Mouse (Mus musculus) liver, adult 2 months (tissue): ENCODE results near the gene Iqgap2.

Experiments
- CTCF ChIP-seq: fragments of 200-500 bp; IDR thresholded peaks from 2 replicates; pipeline ENCODE4 v1.5.1; 2011; ENCODE audit warnings: low read depth, low read length, control low read depth
- POLR2A ChIP-seq: fragments of 200-500 bp; IDR thresholded peaks from 2 replicates; pipeline ENCODE4 v1.6.1; 2011; ENCODE audit warnings: low read length, control low read depth; ENCODE audit not compliant: insufficient read depth; ENCODE audit errors: extremely low read depth

DNA sequence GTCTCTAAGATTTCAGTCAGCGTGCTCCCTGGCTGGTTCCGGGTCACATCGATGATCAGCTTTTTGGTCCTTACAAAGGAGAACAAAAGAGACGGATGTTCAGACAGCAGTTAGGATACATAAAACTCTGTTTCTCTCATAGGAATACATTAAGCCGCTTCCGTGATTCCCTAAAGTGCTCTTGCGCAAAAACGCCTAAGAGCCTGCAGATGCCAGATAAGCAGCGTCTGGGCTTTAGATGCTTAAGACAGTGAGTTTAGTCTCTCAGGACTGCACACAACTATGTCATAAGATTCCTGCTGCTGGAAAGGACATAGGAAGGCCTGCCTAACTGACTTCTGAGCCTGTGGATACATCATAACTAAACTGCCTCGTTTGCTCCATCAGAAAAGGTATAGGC lies 254.0 kb downstream of the Iqgap2 start:
- no peak for TF ChIP-seq CTCF
- no peak for TF ChIP-seq POLR2A
